Mouse (Mus musculus): Measurements from ENCODE around the gene Fmod. TPM values are rescaled to one million over a fixed set of nuclear protein-coding genes. Genes with fewer than 3 reads are reported as not detected.

The Fmod gene
- total RNA-seq (2015; ENCODE audit: low replicate concordance) (not detected in 2 replicates), total RNA-seq (2017; ENCODE audit: low replicate concordance) (not detected in 2 replicates)

DNA sequence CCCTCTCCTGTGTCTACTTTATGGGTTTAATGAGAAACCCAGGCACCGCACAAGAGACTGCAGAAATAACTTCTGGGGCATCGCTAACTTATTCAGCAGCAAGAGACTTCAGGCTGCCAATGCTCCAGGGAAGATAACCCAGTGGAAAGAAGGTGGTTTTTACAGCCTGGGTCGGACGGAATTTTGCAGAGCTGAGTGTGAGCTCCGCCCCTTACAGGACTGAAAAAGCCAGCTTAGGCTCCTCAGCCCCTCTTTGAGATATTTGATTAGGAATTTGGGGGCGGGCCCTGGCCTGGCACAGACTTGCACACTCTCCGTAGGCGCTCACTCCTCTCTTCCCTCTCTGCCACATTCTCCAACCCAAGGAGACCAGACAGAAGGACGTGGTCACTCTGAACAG, at the start of gene Fmod:
Gene Fmod, plus strand, starts transcription at position 83 of the 400 bp plus-strand sequence.
- no peak for ATAC-seq (replicated peaks; ENCODE audit: low FRiP score, poor library complexity, severe bottlenecking)

GRCm38 (mm10) chr1:133988845-133989244, 48.2 kb upstream of the Fmod start:
- ATAC-seq (replicated peaks; ENCODE audit: low FRiP score, poor library complexity, severe bottlenecking), result no peak

DNA sequence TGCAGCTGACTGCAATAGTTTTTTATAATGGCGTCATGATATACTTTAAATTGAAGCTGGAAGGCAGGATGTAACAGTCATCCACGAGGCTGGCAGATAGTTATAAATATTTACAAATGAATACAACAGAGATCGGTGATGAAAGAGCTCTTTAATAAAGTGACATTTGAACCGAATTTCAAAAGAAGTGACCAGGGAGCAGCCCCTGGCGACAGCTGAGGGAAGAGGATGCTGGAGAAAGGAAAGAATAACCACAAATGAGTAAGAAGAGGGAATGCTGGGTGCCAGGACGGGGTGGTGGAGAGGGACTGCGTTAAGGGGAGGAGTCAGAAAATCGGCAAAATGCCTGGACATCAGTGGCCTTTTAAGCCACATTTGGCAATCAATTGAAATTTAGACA, 45.8 kb upstream of the Fmod start:
- ATAC-seq (replicated peaks; ENCODE audit: low FRiP score, poor library complexity, severe bottlenecking), result no peak

DNA sequence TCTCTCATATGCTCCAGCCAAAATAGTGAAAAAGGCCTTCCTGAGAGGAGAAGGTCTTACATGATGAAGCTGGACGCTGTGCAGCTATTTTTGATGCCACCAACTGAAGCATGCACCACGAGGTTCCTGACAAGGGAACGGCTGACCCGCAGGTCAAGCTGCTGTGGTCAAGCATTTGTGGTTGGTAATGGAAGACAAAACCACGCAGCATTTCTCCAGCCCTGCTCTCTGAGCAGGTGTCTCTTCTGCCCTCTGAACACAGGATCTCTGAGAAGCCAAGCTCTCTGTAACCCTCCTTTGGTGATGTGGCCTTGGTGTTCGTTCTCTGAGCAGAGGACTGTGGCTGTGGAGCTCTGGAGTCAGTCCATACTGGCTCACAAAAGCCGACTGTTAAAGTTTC, 31.6 kb upstream of the Fmod start:
- no peak for ATAC-seq (replicated peaks; ENCODE audit: low FRiP score, poor library complexity, severe bottlenecking)

DNA sequence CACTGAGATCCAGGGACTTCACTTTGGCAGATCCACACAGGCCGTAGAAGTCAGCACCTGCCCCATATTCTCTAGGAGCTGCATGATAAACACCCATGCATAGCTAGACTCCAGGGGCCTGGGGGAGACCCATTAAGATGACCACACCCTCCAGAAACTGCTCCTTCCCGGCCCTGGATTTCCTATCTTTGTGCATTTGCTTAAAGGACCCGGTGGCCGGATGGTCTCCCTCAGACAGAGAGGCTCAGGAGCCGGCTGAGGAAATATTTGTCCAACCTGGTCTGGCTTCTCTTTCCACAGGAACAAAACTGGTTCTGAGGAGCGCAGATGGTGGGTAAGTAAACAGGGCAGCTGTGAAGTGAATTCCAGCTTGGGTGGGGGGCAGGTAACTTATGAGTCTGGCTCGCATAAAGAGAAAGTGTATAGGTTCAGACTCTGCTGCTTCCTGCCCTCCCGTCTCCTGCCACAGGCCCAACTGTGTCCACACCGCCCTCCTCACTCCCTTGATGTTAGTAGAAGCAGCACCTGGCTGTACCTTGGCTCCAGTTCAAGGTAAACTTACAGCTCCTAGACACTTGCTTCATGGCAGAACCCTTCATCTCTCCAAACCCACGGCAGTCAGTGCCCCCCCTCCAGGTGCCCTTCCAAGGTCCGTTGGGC, 30.8 kb upstream of the Fmod start:
- no peak for ATAC-seq (replicated peaks; ENCODE audit: low FRiP score, poor library complexity, severe bottlenecking)

GRCm38 (mm10) chr1:134024293-134024971, 12.6 kb upstream of the Fmod start:
- ATAC-seq (replicated peaks; ENCODE audit: low FRiP score, poor library complexity, severe bottlenecking), result no peak

DNA sequence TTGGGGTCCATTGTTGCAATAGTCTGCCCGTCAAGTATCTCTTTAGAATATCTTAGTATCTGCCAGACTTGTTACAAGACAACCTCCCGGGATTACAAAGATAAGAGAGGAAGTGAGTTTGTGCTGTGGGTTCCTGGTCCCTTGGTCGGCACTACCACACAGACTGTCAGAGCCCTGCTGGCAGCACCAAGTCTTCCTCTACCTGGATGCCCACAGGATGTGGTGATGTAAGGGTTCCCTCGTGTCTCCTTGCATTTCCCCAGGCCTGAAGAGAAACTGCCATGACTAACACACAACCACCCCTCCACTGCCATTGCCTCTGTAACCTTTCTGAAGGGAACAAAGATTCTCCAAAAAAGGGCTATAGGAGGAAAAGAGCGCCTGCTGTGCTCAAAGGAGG, 11.1 kb upstream of the Fmod start:
- ATAC-seq (replicated peaks; ENCODE audit: low FRiP score, poor library complexity, severe bottlenecking), result no peak

DNA sequence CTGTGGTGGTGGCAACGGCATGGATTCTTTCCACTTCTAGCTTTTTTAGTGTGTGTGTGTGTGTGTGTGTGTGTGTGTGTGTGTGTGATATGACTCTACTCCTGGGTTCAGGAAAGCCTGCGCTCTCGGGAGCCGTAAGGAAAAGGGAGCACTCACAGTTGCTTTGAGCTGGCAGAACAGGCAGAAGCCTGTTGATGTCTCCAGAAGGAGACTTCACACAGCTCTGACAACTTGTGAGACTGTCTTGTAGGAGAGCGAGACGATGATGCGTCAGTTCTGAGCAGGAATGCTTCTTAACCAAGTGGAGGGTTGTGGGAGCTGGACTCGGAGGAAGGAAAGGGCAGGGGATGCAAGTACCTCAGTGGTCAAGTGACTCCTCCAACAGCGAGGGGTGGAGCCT, 10.3 kb upstream of the Fmod start:
- ATAC-seq (replicated peaks; ENCODE audit: low FRiP score, poor library complexity, severe bottlenecking), result no peak

DNA sequence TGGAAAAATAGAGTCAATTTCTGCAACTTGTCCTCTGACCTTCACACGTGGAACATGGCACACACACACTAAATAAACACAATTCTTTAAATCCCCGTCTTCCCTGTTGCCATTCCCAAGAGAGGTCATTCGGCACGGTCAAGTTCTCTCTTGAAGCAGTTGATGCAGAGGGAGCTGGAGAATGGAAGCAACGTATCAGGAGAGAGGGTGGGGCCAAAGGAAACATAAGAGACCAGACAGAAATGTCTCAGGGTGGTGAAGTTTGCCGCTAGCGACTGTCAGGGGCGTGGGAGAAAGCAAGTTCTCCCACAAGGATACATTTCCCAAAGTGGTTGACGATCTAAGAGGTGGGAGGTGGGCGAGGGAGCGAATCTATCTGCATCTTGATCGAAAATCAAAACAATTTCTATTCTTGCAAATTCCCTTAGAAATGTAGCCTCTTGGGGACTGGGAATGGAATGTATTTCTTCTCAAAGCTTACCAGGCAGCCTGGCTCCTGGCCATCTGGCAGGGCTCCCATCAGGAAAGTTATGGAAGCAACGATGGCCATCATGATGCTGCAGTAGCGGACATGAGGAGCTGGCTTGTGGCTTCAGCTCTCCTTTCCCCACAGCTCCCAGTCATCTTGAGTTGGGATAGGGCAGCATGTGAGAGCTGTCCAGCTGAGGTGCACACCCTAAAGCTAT, 8.8 kb upstream of the Fmod start:
- no peak for ATAC-seq (replicated peaks; ENCODE audit: low FRiP score, poor library complexity, severe bottlenecking)

GRCm38 (mm10) chr1:134036492-134036891, 562 bp upstream of the Fmod start:
- ATAC-seq (replicated peaks; ENCODE audit: low FRiP score, poor library complexity, severe bottlenecking), result no peak

GRCm38 (mm10) chr1:134038336-134038735, 1.3 kb downstream of the Fmod start:
- no peak for ATAC-seq (replicated peaks; ENCODE audit: low FRiP score, poor library complexity, severe bottlenecking)

DNA sequence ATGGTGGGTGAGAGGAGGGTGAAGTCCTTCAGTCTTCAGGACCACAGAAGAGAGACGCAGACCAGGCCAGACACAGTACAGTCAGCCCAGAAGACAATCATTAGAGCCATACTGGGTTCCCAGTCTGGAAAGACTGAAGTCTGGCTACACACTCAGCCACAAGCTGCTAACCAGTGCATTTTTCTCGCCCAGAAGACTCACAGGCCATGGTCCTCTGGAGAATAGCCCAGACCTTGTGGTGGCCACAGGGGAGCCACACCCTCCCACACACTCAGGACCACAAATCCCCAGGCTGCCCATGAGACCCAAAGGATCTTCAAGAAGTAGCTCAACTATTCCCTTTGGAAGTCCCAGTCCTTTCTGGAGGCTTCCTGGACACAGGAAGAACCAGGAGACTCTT, 2.3 kb downstream of the Fmod start:
- ATAC-seq (replicated peaks; ENCODE audit: low FRiP score, poor library complexity, severe bottlenecking), result no peak

DNA sequence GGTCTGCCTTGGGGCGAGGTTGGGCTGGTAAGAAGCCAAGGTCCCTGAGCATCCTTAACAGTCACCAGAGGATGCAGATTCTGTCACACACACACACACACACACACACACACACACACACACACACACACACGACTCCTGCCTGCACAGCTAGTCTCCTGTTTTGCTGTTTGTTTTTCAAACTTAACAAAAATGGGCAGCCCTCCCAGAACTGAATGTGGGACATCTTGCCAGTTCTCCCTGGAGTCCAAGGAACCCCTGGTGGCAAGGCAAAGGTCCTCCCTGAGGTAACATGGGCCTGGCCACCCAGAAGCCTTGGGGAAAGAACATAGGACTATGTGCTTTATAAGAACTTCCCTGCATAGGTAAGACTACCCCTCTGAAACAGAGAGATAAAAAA, 4.8 kb downstream of the Fmod start:
- no peak for ATAC-seq (replicated peaks; ENCODE audit: low FRiP score, poor library complexity, severe bottlenecking)

DNA sequence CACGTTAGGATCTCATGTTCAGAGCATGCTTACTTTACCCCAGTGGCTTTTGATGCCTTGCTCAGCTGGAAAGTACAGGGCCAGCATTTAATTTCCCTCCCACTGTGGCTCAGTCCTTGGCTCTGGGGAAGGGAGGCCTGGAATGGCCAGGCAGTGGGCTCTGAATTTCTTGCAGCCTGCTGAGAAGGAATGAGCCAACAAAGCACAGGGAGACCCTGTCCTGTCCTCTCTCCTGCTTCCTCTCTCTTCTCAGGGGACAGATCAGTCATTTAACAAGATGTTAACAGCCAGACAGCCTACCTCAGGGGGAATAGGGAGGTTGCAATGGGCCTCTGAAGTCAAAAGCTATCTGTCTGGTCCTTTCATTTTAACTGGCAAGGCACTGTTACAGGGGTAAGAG, 5.3 kb downstream of the Fmod start:
- no peak for ATAC-seq (replicated peaks; ENCODE audit: low FRiP score, poor library complexity, severe bottlenecking)

GRCm38 (mm10) chr1:134044805-134045204, 7.8 kb downstream of the Fmod start:
- no peak for ATAC-seq (replicated peaks; ENCODE audit: low FRiP score, poor library complexity, severe bottlenecking)

GRCm38 (mm10) chr1:134045971-134046370, 8.9 kb downstream of the Fmod start:
- no peak for ATAC-seq (replicated peaks; ENCODE audit: low FRiP score, poor library complexity, severe bottlenecking)

GRCm38 (mm10) chr1:134046387-134046786, 9.3 kb downstream of the Fmod start:
- ATAC-seq (replicated peaks; ENCODE audit: low FRiP score, poor library complexity, severe bottlenecking), result no peak

DNA sequence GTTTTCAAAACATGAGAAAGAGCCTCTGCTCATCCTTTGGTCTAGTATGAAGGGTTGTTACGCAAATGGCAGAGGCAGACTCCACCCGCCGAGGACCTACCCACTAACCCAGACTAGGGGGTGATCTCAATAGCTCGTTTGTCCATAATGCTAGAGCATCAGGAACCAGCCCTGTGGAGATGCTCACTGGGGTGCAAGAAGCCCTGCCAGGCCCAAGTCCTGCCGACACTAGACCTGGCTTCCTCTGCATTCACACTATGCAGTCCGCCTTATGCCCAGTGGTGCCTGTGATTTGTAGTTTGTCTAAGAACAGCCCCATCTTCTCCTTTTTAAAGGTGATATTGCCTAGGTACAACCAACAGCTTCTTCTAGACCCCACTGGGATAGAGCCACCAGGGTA, 10.4 kb downstream of the Fmod start:
- no peak for ATAC-seq (replicated peaks; ENCODE audit: low FRiP score, poor library complexity, severe bottlenecking)

- ATAC-seq (replicated peaks; ENCODE audit: low FRiP score, poor library complexity, severe bottlenecking), result peak; percentile 73
Observed at GRCm38 (mm10) chr1:134048759-134049158, 11.7 kb downstream of the Fmod start.

DNA sequence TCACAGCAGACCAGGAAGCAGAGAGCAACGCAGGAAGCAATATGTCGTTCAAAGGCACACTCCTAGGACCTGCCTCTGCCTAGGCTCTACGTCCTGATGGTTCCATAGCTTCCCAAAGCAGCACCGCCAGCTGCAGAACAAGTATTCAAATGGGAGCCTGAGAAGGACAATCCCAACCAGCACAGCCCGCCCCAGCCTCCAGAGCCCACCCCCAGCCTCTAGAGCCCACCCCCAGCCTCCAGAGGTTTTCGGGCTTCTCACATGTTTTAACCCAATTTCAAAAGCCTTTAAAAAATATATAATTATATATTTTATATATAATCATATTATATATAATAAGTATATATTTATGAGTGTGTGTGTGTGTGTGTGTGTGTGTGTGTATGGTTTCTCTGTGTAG, 12.5 kb downstream of the Fmod start:
- ATAC-seq (replicated peaks; ENCODE audit: low FRiP score, poor library complexity, severe bottlenecking), result no peak

GRCm38 (mm10) chr1:134053207-134053606, 16.2 kb downstream of the Fmod start:
- peak; percentile 88 for ATAC-seq (replicated peaks; ENCODE audit: low FRiP score, poor library complexity, severe bottlenecking)
